In genomic region chrX:48285006-48285650, GRCm38 (mm10) we compare ENCODE assay signal across 8 mouse cellular contexts. TPM values are rescaled to one million over a fixed set of nuclear protein-coding genes. Genes with fewer than 3 reads are reported as not detected.
DNase-seq lines count a peak whose midpoint lies in the region; ATAC-seq and TF ChIP-seq lines count a peak whose summit lies in the region.

No protein-coding gene starts in this region.

- H3K27me3 ChIP-seq in E14TG2a.4 (ENCODE audit: insufficient read depth, low read length), result peaks cover 21% of the 10 kb centered on the region; the same call in 1 of the 2 replicates
- H3K27me3 ChIP-seq in erythroblast, embryonic 14.5 days (ENCODE audit: control insufficient read depth), result peaks cover 14% of the 10 kb centered on the region; the same call in 1 of the 2 replicates
- H3K27me3 ChIP-seq in heart, embryonic 12.5 days (replicated peaks), result peaks cover 27% of the 10 kb centered on the region
- H3K27me3 ChIP-seq in kidney, postnatal 0 days (ENCODE audit: insufficient read depth, low read length), result no peaks in the 10 kb centered on the region
- H3K27me3 ChIP-seq in neural tube, embryonic 14.5 days (ENCODE audit: control insufficient read depth, insufficient read depth, low read length), result no peaks in the 10 kb centered on the region
- H3K27me3 ChIP-seq in thymus, adult 2 months (ENCODE audit: control insufficient read depth, insufficient read depth, low read length), result no peaks in the 10 kb centered on the region

- H3K4me2 ChIP-seq in heart, embryonic 12.5 days, result peak overlapping the region; percentile 71
- peak overlapping the region; percentile 57 for H3K4me2 ChIP-seq in kidney, postnatal 0 days (ENCODE audit: low read length)
- H3K4me2 ChIP-seq in neural tube, embryonic 14.5 days (ENCODE audit: low read depth, low read length), result peak overlapping the region; percentile 51

- 9% methylated on average over 25 of the region's 42 CpGs for WGBS in heart, embryonic 12.5 days
- WGBS in kidney, postnatal 0 days, result 19% methylated on average over 23 of the region's 42 CpGs
- WGBS in neural tube, embryonic 14.5 days, result 11% methylated on average over 20 of the region's 42 CpGs
- 0% methylated on average over 23 of the region's 42 CpGs for WGBS in thymus, adult 2 months

- peaks cover 28% of the 10 kb centered on the region for H3K36me3 ChIP-seq in E14TG2a.4 (ENCODE audit: insufficient read depth, low read length)
- H3K36me3 ChIP-seq in erythroblast, embryonic 14.5 days (ENCODE audit: control insufficient read depth), result peaks cover 25% of the 10 kb centered on the region
- 0 out of 2 replicates have a peak, but pooled peaks cover 5% of the 10 kb centered on the region for H3K36me3 ChIP-seq in heart, embryonic 12.5 days
- H3K36me3 ChIP-seq in kidney, postnatal 0 days (ENCODE audit: insufficient read depth, low read length), result no peaks in the 10 kb centered on the region
- no peaks in the 10 kb centered on the region for H3K36me3 ChIP-seq in neural tube, embryonic 14.5 days (ENCODE audit: control insufficient read depth, insufficient read depth, low read length)
- no peaks in the 10 kb centered on the region for H3K36me3 ChIP-seq in thymus, adult 2 months (ENCODE audit: control insufficient read depth, insufficient read depth, low read length)

- peak; percentile 88 for DNase-seq in kidney, postnatal 0 days (ENCODE audit: low spot score)
- DNase-seq in lung, adult 18-20 months, result peak; percentile 84 to 89
- peak; percentile 70 for DNase-seq in thymus, adult 2 months

- no peak for TF ChIP-seq POLR2A in thymus, adult 2 months (IDR thresholded peaks at IDR 0.05; ENCODE audit: control insufficient read depth, extremely low read depth, insufficient read depth, low read length, poor library complexity)

- H3K9ac ChIP-seq in heart, embryonic 12.5 days, result peak overlapping the region; percentile 72
- H3K9ac ChIP-seq in kidney, postnatal 0 days (ENCODE audit: low read depth, low read length), result peak overlapping the region; percentile 55; the same call in 1 of the 2 replicates
- peak overlapping the region; percentile 65 for H3K9ac ChIP-seq in neural tube, embryonic 14.5 days (replicated peaks; ENCODE audit: low read depth, low read length)

- no peaks in the 10 kb centered on the region for H3K9me3 ChIP-seq in E14TG2a.4 (ENCODE audit: low read length)
- peaks cover 2% of the 10 kb centered on the region; the same call in 1 of the 2 replicates for H3K9me3 ChIP-seq in erythroblast, embryonic 14.5 days (ENCODE audit: control insufficient read depth, low read length)
- no peaks in the 10 kb centered on the region for H3K9me3 ChIP-seq in heart, embryonic 12.5 days (replicated peaks)
- no peaks in the 10 kb centered on the region for H3K9me3 ChIP-seq in kidney, postnatal 0 days (replicated peaks; ENCODE audit: low read length)
- H3K9me3 ChIP-seq in neural tube, embryonic 14.5 days (ENCODE audit: control insufficient read depth, low read length), result no peaks in the 10 kb centered on the region

- ATAC-seq in heart, embryonic 12.5 days (ENCODE audit: insufficient number of reproducible peaks, low FRiP score), result peak; percentile 92
- ATAC-seq in kidney, postnatal 0 days (replicated peaks; ENCODE audit: low FRiP score, low read depth), result peak; percentile 88
- ATAC-seq in neural tube, embryonic 14.5 days (ENCODE audit: low read depth), result peak; percentile 88

- peaks cover 14% of the 10 kb centered on the region for H3K4me1 ChIP-seq in E14TG2a.4 (replicated peaks; ENCODE audit: low read depth, low read length)
- no peaks in the 10 kb centered on the region for H3K4me1 ChIP-seq in brown adipose tissue, adult 24 weeks (ENCODE audit: control insufficient read depth, insufficient read depth, insufficient read length, low read length)
- H3K4me1 ChIP-seq in erythroblast, embryonic 14.5 days (ENCODE audit: control insufficient read depth), result peaks cover 60% of the 10 kb centered on the region
- H3K4me1 ChIP-seq in heart, embryonic 12.5 days (replicated peaks), result no peaks in the 10 kb centered on the region
- no peaks in the 10 kb centered on the region for H3K4me1 ChIP-seq in kidney, postnatal 0 days (replicated peaks; ENCODE audit: insufficient read depth, low read length)
- H3K4me1 ChIP-seq in neural tube, embryonic 14.5 days (ENCODE audit: control insufficient read depth, insufficient read depth, low read length), result no peaks in the 10 kb centered on the region
- peaks cover 6% of the 10 kb centered on the region for H3K4me1 ChIP-seq in thymus, adult 2 months (replicated peaks; ENCODE audit: control insufficient read depth, insufficient read depth, low read length)

- TF ChIP-seq CTCF in E14TG2a.4 (conservative IDR thresholded peaks at IDR 0.05; ENCODE audit: low read length), result no peak
- TF ChIP-seq CTCF in kidney, postnatal 0 days (IDR thresholded peaks at IDR 0.05; ENCODE audit: low read depth), result no peak
- TF ChIP-seq CTCF in thymus, adult 2 months (IDR thresholded peaks at IDR 0.05; ENCODE audit: borderline replicate concordance, control insufficient read depth, extremely low read depth, insufficient read depth, low read length, poor library complexity), result no peak

- peak overlapping the region; percentile 99 for H3K27ac ChIP-seq in brown adipose tissue, adult 24 weeks (replicated peaks; ENCODE audit: low read depth, low read length)
- peak overlapping the region; percentile 82 for H3K27ac ChIP-seq in heart, embryonic 12.5 days (ENCODE audit: poor library complexity, severe bottlenecking)
- peak overlapping the region; percentile 85 for H3K27ac ChIP-seq in kidney, postnatal 0 days
- H3K27ac ChIP-seq in neural tube, embryonic 14.5 days (ENCODE audit: low read depth, low read length), result peak overlapping the region; percentile 92
- H3K27ac ChIP-seq in thymus, adult 2 months (ENCODE audit: control insufficient read depth, insufficient read depth, low read length), result peak overlapping the region; percentile 56

- H3K4me3 ChIP-seq in E14TG2a.4 (replicated peaks; ENCODE audit: low read length), result peak overlapping the region; percentile 82
- peak overlapping the region; percentile 90 for H3K4me3 ChIP-seq in brown adipose tissue, adult 24 weeks (ENCODE audit: insufficient read depth, low read depth, low read length)
- H3K4me3 ChIP-seq in erythroblast, embryonic 14.5 days (replicated peaks), result peak overlapping the region; percentile 73
- peak overlapping the region; percentile 56 for H3K4me3 ChIP-seq in heart, embryonic 12.5 days
- H3K4me3 ChIP-seq in kidney, postnatal 0 days (replicated peaks; ENCODE audit: low read depth, low read length), result peak overlapping the region; percentile 42
- H3K4me3 ChIP-seq in neural tube, embryonic 14.5 days (ENCODE audit: low read depth, low read length), result peak overlapping the region; percentile 41
- H3K4me3 ChIP-seq in thymus, adult 2 months (ENCODE audit: control insufficient read depth, insufficient read depth, low read length), result peak overlapping the region; percentile 66

RNA-seq across cellular contexts. Expression of gene Utp14a, which starts 28.5 kb away (rescaled TPM):
- 5.1 and 5.6 TPM in 2 replicates for polyA plus RNA-seq in brown adipose tissue, adult 24 weeks (2012; ENCODE audit: insufficient read depth, insufficient read length, missing spikeins)
- 0.34 and 0.51 TPM in 2 replicates for polyA plus RNA-seq in erythroblast, embryonic 14.5 days (2012)
- 9.1 and 11.3 TPM in 2 replicates for polyA plus RNA-seq in heart, embryonic 12.5 days (2016; fragmentation: Nextera tagmentation; extraction: Ambion mirVana)
- polyA plus RNA-seq in kidney, postnatal 0 days (2015; fragmentation: Nextera tagmentation; extraction: Ambion mirVana), result 14.0 and 16.2 TPM in 2 replicates
- 15.9 and 17.0 TPM in 2 replicates for polyA plus RNA-seq in neural tube, embryonic 14.5 days (2014; fragmentation: Nextera tagmentation; extraction: Ambion mirVana)
- polyA plus RNA-seq in thymus, adult 2 months (2012; rRNA removed), result 3.7 and 3.8 TPM in 2 replicates

RNA-seq across cellular contexts. Expression of gene Bcorl1, which starts 56.0 kb away (rescaled TPM):
- 4.0 and 8.8 TPM in 2 replicates for polyA plus RNA-seq in brown adipose tissue, adult 24 weeks (2012; ENCODE audit: insufficient read depth, insufficient read length, missing spikeins)
- polyA plus RNA-seq in erythroblast, embryonic 14.5 days (2012), result 1.6 and 1.9 TPM in 2 replicates
- 4.6 and 5.9 TPM in 2 replicates for polyA plus RNA-seq in heart, embryonic 12.5 days (2016; fragmentation: Nextera tagmentation; extraction: Ambion mirVana)
- polyA plus RNA-seq in kidney, postnatal 0 days (2015; fragmentation: Nextera tagmentation; extraction: Ambion mirVana), result 3.0 and 3.3 TPM in 2 replicates
- polyA plus RNA-seq in neural tube, embryonic 14.5 days (2014; fragmentation: Nextera tagmentation; extraction: Ambion mirVana), result 6.4 and 6.9 TPM in 2 replicates
- 7.8 TPM in 2 replicates for polyA plus RNA-seq in thymus, adult 2 months (2012; rRNA removed)

Comparison
In these comparisons a context has a peak if more than half of its experiments do, and no peak if none do; other contexts are left out.
1. Peak in every context shown above with its lines: DNase-seq, ATAC-seq, H3K4me3 ChIP-seq and H3K27ac ChIP-seq.